Mouse (Mus musculus): ENCODE results near the gene 1700122O11Rik.

DNA sequence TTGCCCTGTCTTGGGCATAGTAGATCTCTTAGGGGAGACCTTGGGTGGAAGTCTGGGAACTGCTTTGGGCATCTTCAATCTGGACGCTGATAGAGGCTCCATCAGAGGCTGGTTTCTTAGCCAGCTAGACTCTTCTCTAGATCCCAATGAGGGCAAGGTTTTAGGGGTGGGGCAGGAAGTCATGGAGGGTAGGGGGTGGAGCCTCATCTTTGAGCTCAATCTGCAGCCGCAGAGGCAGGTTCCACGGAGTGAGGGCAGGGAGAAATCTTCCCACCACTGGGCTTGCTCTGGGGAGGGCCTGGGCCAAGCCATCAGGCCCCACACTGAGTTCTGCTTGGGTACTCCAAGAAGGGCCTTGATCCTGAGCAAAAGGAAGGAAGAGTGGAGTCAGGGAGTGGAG lies 1.2 kb downstream of the 1700122O11Rik start:
- TF ChIP-seq GATA1 (IDR thresholded peaks at IDR 0.05; ENCODE audit: borderline replicate concordance, low read length) (no peak), FLI1 (IDR thresholded peaks at IDR 0.05; ENCODE audit: low read length) (no peak)

Data from megakaryocyte, embryonic 14.5 days (primary cell).